In genomic region chr4:154634001-154634400, GRCm38 (mm10) we compare ENCODE assay signal across 10 mouse cellular contexts. TPM values are rescaled to one million over a fixed set of nuclear protein-coding genes. Genes with fewer than 3 reads are reported as not detected.
DNase-seq lines count a peak whose midpoint lies in the region; ATAC-seq and TF ChIP-seq lines count a peak whose summit lies in the region.
"Had no signal": no experiment of that assay in that cellular context is flagged by ENCODE, and none has a peak within 500 bp of the region (broad histone marks: within the 10 kb centered on the region; RNA-seq: fewer than 3 reads in every experiment).

No protein-coding gene starts in this region.

- no peaks in the 10 kb centered on the region for H3K36me3 ChIP-seq in heart, embryonic 10.5 days
- no peaks in the 10 kb centered on the region for H3K36me3 ChIP-seq in hindbrain, embryonic 12.5 days
- no peaks in the 10 kb centered on the region for H3K36me3 ChIP-seq in midbrain, embryonic 11.5 days (ENCODE audit: control insufficient read depth, insufficient read depth, low read length)

- no peak for ATAC-seq in hindbrain, embryonic 12.5 days (ENCODE audit: low FRiP score)
- ATAC-seq in midbrain, embryonic 11.5 days (ENCODE audit: low FRiP score) = no peak

- H3K4me3 ChIP-seq in heart, embryonic 10.5 days = peak overlapping the region; percentile 84
- H3K4me3 ChIP-seq in cortical plate, adult 2 months (ENCODE audit: insufficient read depth, low read length) = peak overlapping the region; percentile 36
- H3K4me3 ChIP-seq in hindbrain, embryonic 12.5 days = peak overlapping the region; percentile 50
- H3K4me3 ChIP-seq in midbrain, embryonic 11.5 days (ENCODE audit: low read depth, low read length) = peak overlapping the region; percentile 58

- WGBS in heart, embryonic 10.5 days = 27% methylated on average over 3 of the region's 3 CpGs
- WGBS in hindbrain, embryonic 12.5 days = 23% methylated on average over 3 of the region's 3 CpGs
- 29% methylated on average over 3 of the region's 3 CpGs for WGBS in midbrain, embryonic 11.5 days

- TF ChIP-seq CTCF in cortical plate, adult 2 months (IDR thresholded peaks at IDR 0.05; ENCODE audit: extremely low read depth, insufficient read depth, low read length) = no peak

- H3K4me1 ChIP-seq in heart, embryonic 10.5 days = peaks cover 77% of the 10 kb centered on the region
- no peaks in the 10 kb centered on the region for H3K4me1 ChIP-seq in cortical plate, adult 2 months (ENCODE audit: control insufficient read depth, insufficient read depth, low read length)
- peaks cover 70% of the 10 kb centered on the region for H3K4me1 ChIP-seq in hindbrain, embryonic 12.5 days
- peaks cover 29% of the 10 kb centered on the region for H3K4me1 ChIP-seq in midbrain, embryonic 11.5 days (ENCODE audit: control insufficient read depth, insufficient read depth, low read length)

- DNase-seq in heart, embryonic 10.5 days (ENCODE audit: low spot score) = no peak
- no peak for DNase-seq in heart, postnatal 4 days
- DNase-seq in midbrain, embryonic 11.5 days (ENCODE audit: low spot score, missing footprints) = peak; percentile 93
- no peak for DNase-seq in cerebellum, adult 11-12 months
- no peak for DNase-seq in frontal cortex, postnatal 14 days (ENCODE audit: low spot score in 2 of 2)
- DNase-seq in c-Kit-positive CD71-positive TER-119-positive erythroid progenitor cells, embryonic 14.5 days (ENCODE audit: low spot score) = no peak
- DNase-seq: B cell, adult 2 months; cerebellum, postnatal 36 days had no signal

- peaks cover 94% of the 10 kb centered on the region for H3K27me3 ChIP-seq in heart, embryonic 10.5 days (ENCODE audit: insufficient read depth, poor library complexity, severe bottlenecking)
- H3K27me3 ChIP-seq in hindbrain, embryonic 12.5 days = peaks cover 91% of the 10 kb centered on the region
- peaks cover 79% of the 10 kb centered on the region for H3K27me3 ChIP-seq in midbrain, embryonic 11.5 days (ENCODE audit: control insufficient read depth, insufficient read depth, low read length)

- peak overlapping the region; percentile 75 for H3K4me2 ChIP-seq in hindbrain, embryonic 12.5 days (replicated peaks)
- peak overlapping the region; percentile 90 for H3K4me2 ChIP-seq in midbrain, embryonic 11.5 days

- peak overlapping the region; percentile 72 for H3K9ac ChIP-seq in hindbrain, embryonic 12.5 days
- no peak overlapping the region for H3K9ac ChIP-seq in midbrain, embryonic 11.5 days (ENCODE audit: low read length)

- H3K27ac ChIP-seq in heart, embryonic 10.5 days = peak overlapping the region; percentile 93
- peak overlapping the region; percentile 74 for H3K27ac ChIP-seq in cortical plate, adult 2 months (ENCODE audit: insufficient read depth, low read length)
- H3K27ac ChIP-seq in hindbrain, embryonic 12.5 days = 0 out of 2 replicates have a peak overlapping the region, but pooled peaks have one; percentile 88
- H3K27ac ChIP-seq in midbrain, embryonic 11.5 days (ENCODE audit: low read depth, low read length) = no peak overlapping the region

- no peak for TF ChIP-seq POLR2A in cortical plate, adult 2 months (IDR thresholded peaks at IDR 0.05; ENCODE audit: extremely low read depth, insufficient read depth, low read length)

- H3K9me3 ChIP-seq in heart, embryonic 10.5 days = no peaks in the 10 kb centered on the region
- no peaks in the 10 kb centered on the region for H3K9me3 ChIP-seq in hindbrain, embryonic 12.5 days (replicated peaks)
- no peaks in the 10 kb centered on the region for H3K9me3 ChIP-seq in midbrain, embryonic 11.5 days (ENCODE audit: control insufficient read depth, low read length)

RNA-seq across cellular contexts. Expression of gene Prdm16, which starts 2.7 kb away (rescaled TPM):
- 13.9 and 16.8 TPM in 2 replicates for polyA plus RNA-seq in heart, embryonic 10.5 days (2016; fragmentation: Nextera tagmentation; extraction: Ambion mirVana)
- total RNA-seq in heart, postnatal 4 days (2021) = 10 to 100 TPM; 25.5 to 26.8 TPM
- 5.4 and 5.8 TPM in 2 replicates for polyA plus RNA-seq in cortical plate, adult 2 months (2012; rRNA removed)
- 26.4 and 32.3 TPM in 2 replicates for polyA plus RNA-seq in hindbrain, embryonic 12.5 days (2016; fragmentation: Nextera tagmentation; extraction: Ambion mirVana)
- polyA plus RNA-seq in midbrain, embryonic 11.5 days (2014; fragmentation: Nextera tagmentation; extraction: Ambion mirVana) = 6.6 and 8.0 TPM in 2 replicates

RNA-seq across cellular contexts. Expression of gene Actrt2, which starts 33.7 kb away (rescaled TPM):
- not detected in 2 replicates for polyA plus RNA-seq in heart, embryonic 10.5 days (2016; fragmentation: Nextera tagmentation; extraction: Ambion mirVana)
- total RNA-seq in heart, postnatal 4 days (2021) = not detected
- polyA plus RNA-seq in cortical plate, adult 2 months (2012; rRNA removed) = not detected in 2 replicates
- polyA plus RNA-seq in hindbrain, embryonic 12.5 days (2016; fragmentation: Nextera tagmentation; extraction: Ambion mirVana) = not detected in 2 replicates
- polyA plus RNA-seq in midbrain, embryonic 11.5 days (2014; fragmentation: Nextera tagmentation; extraction: Ambion mirVana) = not detected in 2 replicates
